In genomic region chr13:30336913-30337312, GRCm38 (mm10) we compare ENCODE assay signal across 8 mouse cellular contexts. TPM values are rescaled to one million over a fixed set of nuclear protein-coding genes. Genes with fewer than 3 reads are reported as not detected.
DNase-seq lines count a peak whose midpoint lies in the region; ATAC-seq and TF ChIP-seq lines count a peak whose summit lies in the region.

No protein-coding gene starts in this region.

- peak; percentile 37 for DNase-seq in adrenal gland, postnatal 14 days
- no peak for DNase-seq in adrenal gland, adult 8-10 months
- DNase-seq in embryonic facial prominence, embryonic 11.5 days (ENCODE audit: low spot score), result peak; percentile 15
- no peak for DNase-seq in liver, postnatal 0 days
- no peak for DNase-seq in urinary bladder, postnatal 36 days (ENCODE audit: low spot score in 2 of 2)

- H3K27ac ChIP-seq in embryonic facial prominence, embryonic 11.5 days (replicated peaks; ENCODE audit: low read depth, low read length), result no peak overlapping the region
- H3K27ac ChIP-seq in hindbrain, embryonic 16.5 days (ENCODE audit: low read depth, low read length), result no peak overlapping the region
- peak overlapping the region; percentile 82 for H3K27ac ChIP-seq in liver, postnatal 0 days (ENCODE audit: low read depth)

- no peak for TF ChIP-seq CTCF in liver, postnatal 0 days (IDR thresholded peaks at IDR 0.05; ENCODE audit: low read depth)

- H3K27me3 ChIP-seq in embryonic facial prominence, embryonic 11.5 days (ENCODE audit: control insufficient read depth, insufficient read depth, low read length), result no peaks in the 10 kb centered on the region
- H3K27me3 ChIP-seq in hindbrain, embryonic 16.5 days (replicated peaks; ENCODE audit: control insufficient read depth, insufficient read depth, low read length), result 0 out of 2 replicates have a peak, but pooled peaks cover 2% of the 10 kb centered on the region
- H3K27me3 ChIP-seq in liver, postnatal 0 days (ENCODE audit: insufficient read depth, low read length), result no peaks in the 10 kb centered on the region

- TF ChIP-seq EP300 in liver, postnatal 0 days (IDR thresholded peaks at IDR 0.05; ENCODE audit: low read depth), result no peak

- H3K4me3 ChIP-seq in embryonic facial prominence, embryonic 11.5 days (ENCODE audit: low read depth, low read length), result peak overlapping the region; percentile 52
- peak overlapping the region; percentile 62 for H3K4me3 ChIP-seq in hindbrain, embryonic 16.5 days (ENCODE audit: low read length)
- peak overlapping the region; percentile 67 for H3K4me3 ChIP-seq in liver, postnatal 0 days (ENCODE audit: low read depth, low read length)

- H3K36me3 ChIP-seq in embryonic facial prominence, embryonic 11.5 days (replicated peaks; ENCODE audit: control insufficient read depth, insufficient read depth, low read depth, low read length), result no peaks in the 10 kb centered on the region
- no peaks in the 10 kb centered on the region for H3K36me3 ChIP-seq in hindbrain, embryonic 16.5 days (ENCODE audit: control insufficient read depth, insufficient read depth, low read length)
- no peaks in the 10 kb centered on the region for H3K36me3 ChIP-seq in liver, postnatal 0 days (replicated peaks; ENCODE audit: insufficient read depth, low read length)

- no peaks in the 10 kb centered on the region for H3K9me3 ChIP-seq in embryonic facial prominence, embryonic 11.5 days (replicated peaks; ENCODE audit: control insufficient read depth, low read length)
- no peaks in the 10 kb centered on the region for H3K9me3 ChIP-seq in hindbrain, embryonic 16.5 days (ENCODE audit: control insufficient read depth, low read length)
- no peaks in the 10 kb centered on the region for H3K9me3 ChIP-seq in liver, postnatal 0 days (ENCODE audit: low read length)

- H3K4me1 ChIP-seq in embryonic facial prominence, embryonic 11.5 days (ENCODE audit: control insufficient read depth, insufficient read depth, low read length), result no peaks in the 10 kb centered on the region
- H3K4me1 ChIP-seq in hindbrain, embryonic 16.5 days (ENCODE audit: control insufficient read depth, insufficient read depth, low read depth, low read length), result peaks cover 9% of the 10 kb centered on the region
- peaks cover 6% of the 10 kb centered on the region; the same call in 1 of the 2 replicates for H3K4me1 ChIP-seq in liver, postnatal 0 days (ENCODE audit: insufficient read depth)

- ATAC-seq in embryonic facial prominence, embryonic 11.5 days (replicated peaks; ENCODE audit: insufficient number of reproducible peaks, low FRiP score, low TSS enrichment, low read depth), result no peak
- no peak for ATAC-seq in hindbrain, embryonic 16.5 days
- no peak for ATAC-seq in liver, postnatal 0 days
- no peak for ATAC-seq in monocyte, adult 5-6 weeks (replicated peaks; ENCODE audit: insufficient number of reproducible peaks, low FRiP score, low TSS enrichment, poor library complexity, severe bottlenecking)
- ATAC-seq in CD4-positive, CD25-positive, alpha-beta regulatory T cell, adult 4 months, result no peak

- WGBS in embryonic facial prominence, embryonic 11.5 days, result 17% methylated on average over 9 of the region's 9 CpGs
- 27% methylated on average over 9 of the region's 9 CpGs for WGBS in hindbrain, embryonic 16.5 days
- 31% methylated on average over 9 of the region's 9 CpGs for WGBS in liver, postnatal 0 days (ENCODE audit: insufficient replicate concordance)

- peak overlapping the region; percentile 88 for H3K4me2 ChIP-seq in embryonic facial prominence, embryonic 11.5 days (ENCODE audit: low read depth, low read length)
- H3K4me2 ChIP-seq in hindbrain, embryonic 16.5 days (ENCODE audit: low read length), result peak overlapping the region; percentile 99
- peak overlapping the region; percentile 68 for H3K4me2 ChIP-seq in liver, postnatal 0 days (ENCODE audit: low read depth, low read length)

- no peak overlapping the region; the same call in 1 of the 2 replicates for H3K9ac ChIP-seq in embryonic facial prominence, embryonic 11.5 days (replicated peaks; ENCODE audit: low read length)
- peak overlapping the region; percentile 76; the same call in 1 of the 2 replicates for H3K9ac ChIP-seq in hindbrain, embryonic 16.5 days (ENCODE audit: low read depth, low read length)
- peak overlapping the region; percentile 83 for H3K9ac ChIP-seq in liver, postnatal 0 days (replicated peaks)

RNA-seq across cellular contexts. Expression of gene Agtr1a, which starts 0.7 kb away (rescaled TPM):
- total RNA-seq in adrenal gland, postnatal 14 days (2021), result 209 and 258 TPM in 2 replicates
- total RNA-seq in adrenal gland, adult 8-10 months (2022), result 100 to 1,000 TPM; 283 to 396 (median 309) TPM
- 2.6 and 3.4 TPM in 2 replicates for polyA plus RNA-seq in embryonic facial prominence, embryonic 11.5 days (2014; fragmentation: Nextera tagmentation; extraction: Ambion mirVana)
- polyA plus RNA-seq in hindbrain, embryonic 16.5 days (2015; fragmentation: Nextera tagmentation; extraction: Ambion mirVana), result 1.3 and 1.5 TPM in 2 replicates
- polyA plus RNA-seq in liver, postnatal 0 days (2015; fragmentation: Nextera tagmentation; extraction: Ambion mirVana), result 39.7 and 47.8 TPM in 2 replicates
- 0.67 TPM in 1 of 3 replicates, not detected in the others for total RNA-seq in monocyte, adult 5-6 weeks (2017)
- not detected for polyA plus RNA-seq in CD4-positive, CD25-positive, alpha-beta regulatory T cell, adult 4 months (2017; shearing (Covaris generic))

Comparison
In these comparisons a context has a peak if more than half of its experiments do, and no peak if none do; other contexts are left out.
1. DNase-seq: peak in adrenal gland, postnatal 14 days (single experiment) and embryonic facial prominence, embryonic 11.5 days (single experiment); none in adrenal gland, adult 8-10 months (single experiment), liver, postnatal 0 days (single experiment) and urinary bladder, postnatal 36 days (0 of 2).
2. Peak in every context shown above with its lines, with median percentiles within 50 percentile points of each other: H3K4me2 ChIP-seq and H3K4me3 ChIP-seq.